In genomic region chr1:171698983-171699382, GRCm38 (mm10) we compare ENCODE assay signal across 9 mouse cellular contexts. TPM values are rescaled to one million over a fixed set of nuclear protein-coding genes. Genes with fewer than 3 reads are reported as not detected.
DNase-seq lines count a peak whose midpoint lies in the region; ATAC-seq and TF ChIP-seq lines count a peak whose summit lies in the region.
"Had no signal": no experiment of that assay in that cellular context is flagged by ENCODE, and none has a peak within 500 bp of the region (broad histone marks: within the 10 kb centered on the region; RNA-seq: fewer than 3 reads in every experiment).

No protein-coding gene starts in this region.

- H3K27ac ChIP-seq in forebrain, embryonic 10.5 days, result no peak overlapping the region
- H3K27ac ChIP-seq in forebrain, embryonic 13.5 days, result no peak overlapping the region
- H3K27ac ChIP-seq in hindbrain, postnatal 0 days, result no peak overlapping the region

- no peaks in the 10 kb centered on the region for H3K27me3 ChIP-seq in forebrain, embryonic 10.5 days (ENCODE audit: poor library complexity, severe bottlenecking)
- H3K27me3 ChIP-seq in forebrain, embryonic 13.5 days, result no peaks in the 10 kb centered on the region
- no peaks in the 10 kb centered on the region for H3K27me3 ChIP-seq in hindbrain, postnatal 0 days (ENCODE audit: insufficient read depth, low read length)

- WGBS in forebrain, embryonic 10.5 days, result 21% methylated on average over 6 of the region's 6 CpGs
- WGBS in forebrain, embryonic 13.5 days, result 19% methylated on average over 6 of the region's 6 CpGs
- WGBS in hindbrain, postnatal 0 days, result 15% methylated on average over 6 of the region's 6 CpGs

- no peaks in the 10 kb centered on the region for H3K4me1 ChIP-seq in forebrain, embryonic 10.5 days
- H3K4me1 ChIP-seq in forebrain, embryonic 13.5 days, result no peaks in the 10 kb centered on the region
- no peaks in the 10 kb centered on the region for H3K4me1 ChIP-seq in hindbrain, postnatal 0 days (ENCODE audit: insufficient read depth, low read length)

- no peak for ATAC-seq in forebrain, embryonic 13.5 days
- peak; percentile 49; the same call in 1 of the 2 replicates for ATAC-seq in hindbrain, postnatal 0 days

- no peaks in the 10 kb centered on the region for H3K36me3 ChIP-seq in forebrain, embryonic 10.5 days (replicated peaks)
- H3K36me3 ChIP-seq in forebrain, embryonic 13.5 days (ENCODE audit: poor library complexity, severe bottlenecking), result no peaks in the 10 kb centered on the region
- H3K36me3 ChIP-seq in hindbrain, postnatal 0 days (ENCODE audit: insufficient read depth, low read length), result no peaks in the 10 kb centered on the region

- H3K4me2 ChIP-seq in forebrain, embryonic 13.5 days, result no peak overlapping the region
- no peak overlapping the region for H3K4me2 ChIP-seq in hindbrain, postnatal 0 days (ENCODE audit: low read depth, low read length)

- DNase-seq in forebrain, embryonic 10.5 days (ENCODE audit: extremely low spot score, low spot score), result peak; percentile 18
- DNase-seq in right cerebral cortex, adult 18-20 months, result peak; percentile 17
- no peak for DNase-seq in right cerebral cortex, postnatal 36 days (ENCODE audit: low spot score in 2 of 2)
- peak; percentile 74 for DNase-seq in hindbrain, postnatal 0 days (ENCODE audit: low spot score)
- peak; percentile 25 for DNase-seq in mesoderm, embryonic 11.5 days (ENCODE audit: low read depth, low spot score)
- peak; percentile 68 to 80 for DNase-seq in thymus, postnatal 10 days (ENCODE audit: low spot score in 2 of 2)
- no peak for DNase-seq in urinary bladder, postnatal 25 days (ENCODE audit: low spot score)

- peak; percentile 61 for TF ChIP-seq CTCF in hindbrain, postnatal 0 days (IDR thresholded peaks at IDR 0.05; ENCODE audit: low read depth)

- no peak overlapping the region for H3K4me3 ChIP-seq in forebrain, embryonic 10.5 days
- H3K4me3 ChIP-seq in forebrain, embryonic 13.5 days, result no peak overlapping the region
- no peak overlapping the region for H3K4me3 ChIP-seq in hindbrain, postnatal 0 days (ENCODE audit: low read length)
- H3K4me3 ChIP-seq: myocyte had no signal

- H3K9me3 ChIP-seq in forebrain, embryonic 10.5 days, result no peaks in the 10 kb centered on the region
- no peaks in the 10 kb centered on the region for H3K9me3 ChIP-seq in forebrain, embryonic 13.5 days (replicated peaks)
- H3K9me3 ChIP-seq in hindbrain, postnatal 0 days (ENCODE audit: low read length), result no peaks in the 10 kb centered on the region

- H3K9ac ChIP-seq in forebrain, embryonic 13.5 days, result no peak overlapping the region
- no peak overlapping the region for H3K9ac ChIP-seq in hindbrain, postnatal 0 days (replicated peaks; ENCODE audit: low read length)

RNA-seq across cellular contexts. Expression of gene Cd48, which starts 17.2 kb away (rescaled TPM):
- polyA plus RNA-seq in forebrain, embryonic 10.5 days (2016; fragmentation: Nextera tagmentation; extraction: Ambion mirVana), result 0.31 TPM in 1 of 2 replicates, not detected in the other
- polyA plus RNA-seq in forebrain, embryonic 13.5 days (2015; fragmentation: Nextera tagmentation; extraction: Ambion mirVana), result 0.44 and 0.93 TPM in 2 replicates
- 0.54 and 2.1 TPM in 2 replicates for total RNA-seq in hindbrain, postnatal 0 days (2014; rRNA removed)
- 0.95 and 1.5 TPM in 2 replicates for polyA plus RNA-seq in hindbrain, postnatal 0 days (2015; fragmentation: Nextera tagmentation; extraction: Ambion mirVana)
- polyA plus RNA-seq: myocyte had no signal

RNA-seq across cellular contexts. Expression of gene Slamf7, which starts 46.1 kb away (rescaled TPM):
- polyA plus RNA-seq in forebrain, embryonic 10.5 days (2016; fragmentation: Nextera tagmentation; extraction: Ambion mirVana), result not detected in 2 replicates
- not detected in 2 replicates for polyA plus RNA-seq in forebrain, embryonic 13.5 days (2015; fragmentation: Nextera tagmentation; extraction: Ambion mirVana)
- total RNA-seq in hindbrain, postnatal 0 days (2014; rRNA removed), result not detected in 2 replicates
- polyA plus RNA-seq in hindbrain, postnatal 0 days (2015; fragmentation: Nextera tagmentation; extraction: Ambion mirVana), result not detected in 2 replicates
- polyA plus RNA-seq: myocyte had no signal

Comparison
In these comparisons a context has a peak if more than half of its experiments do, and no peak if none do; other contexts are left out.
1. DNase-seq: peak in forebrain, embryonic 10.5 days (single experiment), right cerebral cortex, adult 18-20 months (single experiment), hindbrain, postnatal 0 days (single experiment), mesoderm, embryonic 11.5 days (single experiment) and thymus, postnatal 10 days (2 of 2); none in right cerebral cortex, postnatal 36 days (0 of 2) and urinary bladder, postnatal 25 days (single experiment).